Mouse (Mus musculus): ENCODE measurements around the gene Cstf2t.

DNA sequence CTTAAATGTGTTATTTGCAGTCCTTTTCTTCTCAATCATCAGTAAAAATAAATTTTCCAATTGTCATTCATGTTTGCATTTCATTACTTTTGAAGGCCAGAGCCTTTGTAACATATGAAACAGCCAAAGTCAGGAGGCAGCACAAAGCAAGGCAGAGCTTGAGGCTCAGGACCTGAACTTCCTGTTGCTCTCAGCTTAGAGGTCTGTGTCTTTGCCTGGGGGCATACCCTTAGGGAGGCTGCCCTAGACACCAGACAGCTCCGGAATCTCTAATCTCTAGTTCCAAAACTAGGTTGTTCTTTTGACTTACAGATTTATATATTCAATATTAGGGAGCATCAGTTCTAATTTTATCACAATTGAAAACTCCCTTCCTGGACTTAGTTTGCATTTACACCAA, 17.9 kb upstream of the Cstf2t start:
- no peak for TF ChIP-seq POLR2A (IDR thresholded peaks at IDR 0.05; ENCODE audit: control insufficient read depth, extremely low read depth, insufficient read depth, low read length, poor library complexity)
- TF ChIP-seq CTCF (IDR thresholded peaks at IDR 0.05; ENCODE audit: borderline replicate concordance, control insufficient read depth, extremely low read depth, insufficient read depth, low read length, poor library complexity), result no peak

All from thymus, adult 2 months (tissue).